Mouse (Mus musculus) hindbrain, embryonic 13.5 days (tissue): ENCODE results near the gene Unc45a. TPM values are rescaled to one million over a fixed set of nuclear protein-coding genes. Genes with fewer than 3 reads are reported as not detected.

Experiments
- ATAC-seq: fragments of 200-750 bp; cut with Nextera tagmentation; 2 replicates; pipeline ENCODE4 v1.8.0; 2017; ENCODE audit warnings: moderate TSS enrichment; ENCODE audit not compliant: low FRiP score
- H3K27ac ChIP-seq: fragments of 300-500 bp; sonication (generic); 2 replicates; pipeline ENCODE4 v1.5.1; 2015; ENCODE audit warnings: inconsistent platforms, mild to moderate bottlenecking, moderate library complexity
- H3K27me3 ChIP-seq: fragments of 300-500 bp; sonication (generic); 2 replicates; pipeline ENCODE4 v1.6.1; 2015; ENCODE audit warnings: mild to moderate bottlenecking, inconsistent platforms
- H3K36me3 ChIP-seq: fragments of 300-500 bp; sonication (generic); 2 replicates; pipeline ENCODE4 v1.6.1; 2015; ENCODE audit warnings: mild to moderate bottlenecking, inconsistent platforms
- H3K4me1 ChIP-seq: fragments of 300-500 bp; sonication (generic); replicated peaks from 2 replicates; pipeline ENCODE4 v1.6.1; 2015; ENCODE audit warnings: inconsistent platforms
- H3K4me2 ChIP-seq: fragments of 300-500 bp; sonication (generic); 2 replicates; pipeline ENCODE4 v1.6.1; 2015; ENCODE audit warnings: inconsistent platforms, mild to moderate bottlenecking, moderate library complexity
- H3K4me3 ChIP-seq: fragments of 300-500 bp; sonication (generic); 2 replicates; pipeline ENCODE4 v1.5.1; 2015; ENCODE audit warnings: mild to moderate bottlenecking, inconsistent platforms
- H3K9ac ChIP-seq: fragments of 300-500 bp; sonication (generic); 2 replicates; pipeline ENCODE4 v1.6.1; 2015; ENCODE audit warnings: mild to moderate bottlenecking, inconsistent platforms
- H3K9me3 ChIP-seq: fragments of 300-500 bp; sonication (generic); 2 replicates; pipeline ENCODE4 v1.6.1; 2016; ENCODE audit warnings: inconsistent platforms
- WGBS: fragments of 180-500 bp; shearing (Covaris S2); methylation state at CpG from one replicate; pipeline ENCODE4 v1.1.7; 2015; 5-methylcytosine and 5-hydroxymethylcytosine counted together
- polyA plus RNA-seq: library from polyadenylated mRNA; unstranded; fragments of >200 nt; fragmentation: Nextera tagmentation; extraction: Ambion mirVana; gene quantifications from 2 replicates; pipeline ENCODE4 v1.2.1, GENCODE M21; 2015

Gene Unc45a
- polyA plus RNA-seq, 1 experiment from 2014 or later = 55.5 TPM

DNA sequence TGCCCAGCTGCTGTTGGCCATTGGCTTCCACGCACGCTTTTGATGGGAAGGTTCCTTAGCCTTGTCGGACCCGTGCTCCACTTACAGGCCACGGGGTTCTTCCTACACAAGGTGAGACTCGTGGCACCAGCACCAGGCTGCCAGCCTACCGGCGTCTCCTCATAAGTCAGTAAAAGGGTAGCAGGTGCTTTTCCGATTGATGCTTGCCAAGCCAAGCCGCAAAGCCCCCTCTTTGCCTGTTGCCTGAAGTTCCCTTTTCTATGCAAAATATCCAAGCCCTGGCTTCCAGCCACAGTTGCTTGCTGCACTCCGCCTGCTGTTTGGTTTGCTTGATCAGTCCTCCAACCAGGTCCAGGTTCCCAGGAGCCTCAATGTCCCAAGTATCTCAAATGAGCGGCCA lies 33.0 kb upstream of the Unc45a start:
- H3K4me2 ChIP-seq = no peak overlapping the region
- H3K4me1 ChIP-seq = peaks cover 20% of the 10 kb centered on the region
- H3K4me3 ChIP-seq = no peak overlapping the region
- 78% methylated on average over 12 of the region's 12 CpGs for WGBS
- 0 out of 2 replicates have a peak, but pooled peaks cover 4% of the 10 kb centered on the region for H3K36me3 ChIP-seq
- H3K27me3 ChIP-seq = no peaks in the 10 kb centered on the region
- H3K27ac ChIP-seq = no peak overlapping the region
- H3K9ac ChIP-seq = no peak overlapping the region
- no peak for ATAC-seq
- H3K9me3 ChIP-seq = no peaks in the 10 kb centered on the region

DNA sequence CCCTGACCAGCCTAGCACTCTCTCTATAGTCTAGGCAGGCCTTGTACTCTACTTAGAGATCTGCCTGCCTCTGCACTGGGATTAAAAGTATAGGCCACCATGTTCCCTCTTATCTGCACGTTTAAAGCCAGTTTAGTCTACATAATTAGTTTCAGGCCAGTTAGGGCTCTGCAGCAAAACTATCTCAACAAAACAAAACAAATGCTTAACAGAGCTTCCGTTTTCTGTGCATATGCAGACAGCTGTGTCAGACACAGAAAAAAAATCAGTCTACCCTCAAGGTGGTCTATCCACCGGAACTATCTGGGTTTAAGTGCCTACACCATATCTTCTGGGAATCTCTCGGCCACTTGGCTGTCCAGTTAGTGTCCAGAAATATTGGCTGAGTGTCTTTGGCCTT lies 32.5 kb upstream of the Unc45a start:
- 88% methylated on average over 4 of the region's 4 CpGs for WGBS
- ATAC-seq = no peak
- H3K4me1 ChIP-seq = peaks cover 24% of the 10 kb centered on the region
- no peaks in the 10 kb centered on the region for H3K9me3 ChIP-seq
- H3K4me3 ChIP-seq = no peak overlapping the region
- H3K4me2 ChIP-seq = no peak overlapping the region
- H3K9ac ChIP-seq = no peak overlapping the region
- H3K27ac ChIP-seq = no peak overlapping the region
- no peaks in the 10 kb centered on the region for H3K27me3 ChIP-seq
- peaks cover 3% of the 10 kb centered on the region for H3K36me3 ChIP-seq

GRCm38 (mm10) chr7:80372667-80373066 lies 31.9 kb upstream of the Unc45a start:
- 61% methylated on average over 2 of the region's 2 CpGs for WGBS
- Histone ChIP-seq H3K9me3 (no peaks in the 10 kb centered on the region), H3K4me1 (peaks cover 24% of the 10 kb centered on the region), H3K27me3 (no peaks in the 10 kb centered on the region), H3K4me2 (no peak overlapping the region), H3K4me3 (no peak overlapping the region), H3K27ac (no peak overlapping the region), H3K9ac (no peak overlapping the region), H3K36me3 (peaks cover 10% of the 10 kb centered on the region)
- ATAC-seq = no peak

- no peak overlapping the region for H3K4me3 ChIP-seq
- 87% methylated on average over 3 of the region's 3 CpGs for WGBS
- H3K36me3 ChIP-seq = peaks cover 15% of the 10 kb centered on the region
- no peaks in the 10 kb centered on the region for H3K9me3 ChIP-seq
- ATAC-seq = no peak
- no peaks in the 10 kb centered on the region for H3K27me3 ChIP-seq
- no peak overlapping the region for H3K4me2 ChIP-seq
- H3K27ac ChIP-seq = no peak overlapping the region
- H3K9ac ChIP-seq = no peak overlapping the region
- H3K4me1 ChIP-seq = peaks cover 24% of the 10 kb centered on the region
Measured at GRCm38 (mm10) chr7:80372166-80372565, 31.4 kb upstream of the Unc45a start.

DNA sequence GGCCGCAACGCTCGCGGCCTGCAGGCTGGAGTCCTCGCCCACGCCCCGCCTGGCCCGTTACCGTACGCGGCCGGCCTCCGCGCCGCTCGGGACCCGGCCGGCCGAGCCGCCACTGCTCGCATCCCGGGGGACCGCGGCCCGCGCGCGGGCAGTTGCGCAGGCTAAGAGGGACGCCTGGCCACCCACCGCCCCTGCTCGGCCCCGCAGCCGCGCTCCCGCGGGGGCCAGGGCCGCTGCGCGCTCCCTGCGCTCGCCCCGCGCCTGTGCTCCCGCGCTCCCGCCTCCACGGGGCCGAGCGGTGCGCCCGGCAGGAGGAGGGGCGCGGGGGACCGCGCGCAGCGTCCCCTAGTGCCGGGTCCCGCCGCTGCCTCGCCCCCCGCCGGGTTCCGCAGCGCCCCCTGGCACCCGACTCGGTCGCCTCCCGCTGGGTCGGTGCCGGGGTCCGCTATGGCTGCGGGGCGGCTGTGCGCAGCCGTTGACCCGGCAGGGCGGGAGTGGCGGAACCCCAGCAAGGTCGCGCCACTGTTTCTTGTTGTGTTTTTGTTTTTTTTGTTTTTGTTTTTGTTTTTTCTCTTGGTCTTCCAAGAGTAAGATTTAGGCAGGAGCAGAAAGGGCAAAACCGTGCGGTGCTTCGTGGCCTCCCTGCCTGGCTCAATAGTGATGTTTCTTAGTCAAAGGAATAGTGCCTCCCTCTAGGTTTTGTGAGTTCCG lies 30.4 kb upstream of the Unc45a start, which contains the start of gene Man2a2:
Man2a2 (minus strand) TSS at position 335 of the 711 bp plus-strand sequence.
- peak; percentile 67 for ATAC-seq
- H3K36me3 ChIP-seq = peaks cover 25% of the 10 kb centered on the region
- H3K4me1 ChIP-seq = peaks cover 22% of the 10 kb centered on the region
- peak within 1 kb of the TSS; percentile 83 for H3K4me3 ChIP-seq
- H3K9me3 ChIP-seq = no peaks in the 10 kb centered on the region
- H3K27ac ChIP-seq = peak within 1 kb of the TSS; percentile 90
- peak within 1 kb of the TSS; percentile 93 for H3K9ac ChIP-seq
- H3K27me3 ChIP-seq = no peaks in the 10 kb centered on the region
- peak within 1 kb of the TSS; percentile 74 for H3K4me2 ChIP-seq
- under 1% methylated on average over 68 of the region's 86 CpGs for WGBS

- Histone ChIP-seq H3K4me3 (peak overlapping the region; percentile 83), H3K4me1 (peaks cover 19% of the 10 kb centered on the region), H3K9me3 (no peaks in the 10 kb centered on the region), H3K27ac (peak overlapping the region; percentile 90), H3K9ac (peak overlapping the region; percentile 93), H3K27me3 (no peaks in the 10 kb centered on the region), H3K36me3 (peaks cover 30% of the 10 kb centered on the region), H3K4me2 (peak overlapping the region; percentile 74)
- 1% methylated on average over 31 of the region's 31 CpGs for WGBS
- peak; percentile 78 for ATAC-seq
Measured at GRCm38 (mm10) chr7:80370649-80371040, 29.8 kb upstream of the Unc45a start.

DNA sequence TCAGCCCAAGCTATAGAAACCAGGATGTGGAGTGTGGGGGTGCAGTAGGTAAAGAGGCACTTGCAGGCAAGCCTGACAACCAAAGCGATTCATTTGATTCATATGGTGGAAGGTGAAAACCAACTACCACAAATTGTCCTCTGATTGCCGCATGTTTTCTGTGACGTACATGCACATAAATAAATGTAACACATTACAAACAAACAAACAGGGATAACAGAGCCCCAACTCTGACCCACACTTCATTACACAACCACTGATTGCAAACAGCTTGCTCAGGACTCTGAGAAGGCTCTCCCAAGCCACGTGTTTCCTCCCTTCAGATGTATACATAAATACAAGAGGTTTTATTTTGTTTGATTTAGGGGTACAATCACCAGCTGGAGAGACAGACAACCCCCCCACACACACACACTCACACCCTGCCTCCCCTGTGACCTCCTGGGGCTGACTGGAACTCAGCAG lies 29.2 kb upstream of the Unc45a start:
- Histone ChIP-seq H3K4me1 (peaks cover 19% of the 10 kb centered on the region), H3K27me3 (no peaks in the 10 kb centered on the region), H3K9ac (peak overlapping the region; percentile 93), H3K4me2 (peak overlapping the region; percentile 74), H3K9me3 (no peaks in the 10 kb centered on the region), H3K36me3 (peaks cover 35% of the 10 kb centered on the region), H3K4me3 (peak overlapping the region; percentile 83), H3K27ac (peak overlapping the region; percentile 90)
- 50% methylated on average over 4 of the region's 4 CpGs for WGBS
- no peak for ATAC-seq

DNA sequence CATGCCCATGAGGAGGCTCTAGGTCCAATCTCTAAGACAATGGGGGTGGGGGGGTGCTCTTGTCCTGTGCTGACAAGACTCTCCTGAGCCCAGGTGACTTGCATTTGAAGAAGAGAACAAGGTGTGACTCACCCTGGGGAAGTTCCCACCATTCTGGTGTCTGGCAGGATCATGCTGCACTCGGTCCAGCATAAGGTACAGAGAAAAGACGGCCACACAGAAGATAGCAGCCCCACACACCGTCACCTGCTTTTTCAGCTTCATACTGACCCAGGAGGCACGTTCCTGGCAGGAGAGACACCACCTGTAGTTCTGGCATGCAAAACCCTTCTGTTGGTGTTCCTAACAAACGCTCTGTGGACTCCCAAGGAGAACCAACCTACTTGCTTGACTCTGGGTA lies 28.7 kb upstream of the Unc45a start:
- ATAC-seq = no peak
- H3K27me3 ChIP-seq = no peaks in the 10 kb centered on the region
- H3K4me1 ChIP-seq = peaks cover 19% of the 10 kb centered on the region
- no peaks in the 10 kb centered on the region for H3K9me3 ChIP-seq
- peak overlapping the region; percentile 93; the same call in 1 of the 2 replicates for H3K9ac ChIP-seq
- 76% methylated on average over 5 of the region's 5 CpGs for WGBS
- H3K27ac ChIP-seq = no peak overlapping the region
- H3K4me3 ChIP-seq = peak overlapping the region; percentile 83
- H3K36me3 ChIP-seq = peaks cover 41% of the 10 kb centered on the region
- H3K4me2 ChIP-seq = peak overlapping the region; percentile 74

DNA sequence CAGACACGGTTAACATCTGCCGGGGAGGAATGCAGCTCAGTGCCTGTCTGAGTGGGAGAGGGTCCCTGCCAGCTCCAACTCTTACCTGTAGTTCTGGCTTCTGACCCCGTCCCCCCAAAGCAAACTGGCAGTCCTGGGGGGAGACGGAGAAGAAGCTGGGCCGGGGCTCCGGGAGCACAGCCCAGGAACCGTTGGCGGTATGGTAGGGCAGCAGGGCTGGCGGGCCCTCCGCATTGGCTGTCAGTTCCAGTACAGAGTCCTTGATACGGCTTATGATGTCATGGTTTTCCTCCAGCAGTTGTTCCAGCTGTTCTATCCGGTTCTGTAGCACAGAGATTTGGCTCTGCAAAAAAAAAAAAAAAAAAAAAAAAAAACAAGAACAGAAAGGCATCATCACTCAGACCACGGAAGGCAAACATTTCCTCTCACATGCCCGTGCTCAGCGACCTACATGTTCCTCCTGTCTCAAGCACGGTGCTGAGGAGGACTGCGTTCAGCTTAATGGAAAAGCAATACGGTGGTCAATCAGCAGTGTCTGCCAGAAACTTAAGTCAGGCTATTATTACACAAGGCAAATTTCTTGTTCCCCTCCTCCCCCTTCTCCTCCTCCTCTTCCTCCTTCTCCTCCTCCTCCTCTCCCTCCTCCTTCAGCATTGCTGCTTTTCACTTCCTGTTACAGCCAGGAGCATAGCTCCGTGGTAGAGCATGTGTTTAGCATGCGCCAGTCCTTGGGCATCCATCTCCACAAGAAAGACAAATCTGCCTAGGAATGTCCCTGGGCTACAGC lies 28.0 kb upstream of the Unc45a start:
- Histone ChIP-seq H3K36me3 (peaks cover 47% of the 10 kb centered on the region), H3K9ac (peak overlapping the region; percentile 19; the same call in 1 of the 2 replicates), H3K27me3 (no peaks in the 10 kb centered on the region), H3K27ac (no peak overlapping the region), H3K9me3 (no peaks in the 10 kb centered on the region), H3K4me1 (peaks cover 19% of the 10 kb centered on the region), H3K4me3 (peak overlapping the region; percentile 83; the same call in 1 of the 2 replicates), H3K4me2 (peak overlapping the region; percentile 74)
- WGBS = 81% methylated on average over 20 of the region's 20 CpGs
- no peak for ATAC-seq

GRCm38 (mm10) chr7:80368009-80368408 lies 27.2 kb upstream of the Unc45a start:
- WGBS = 90% methylated on average over 9 of the region's 9 CpGs

GRCm38 (mm10) chr7:80367232-80367631 lies 26.4 kb upstream of the Unc45a start:
- no peak overlapping the region for H3K4me2 ChIP-seq
- H3K4me3 ChIP-seq = no peak overlapping the region
- H3K27me3 ChIP-seq = no peaks in the 10 kb centered on the region
- no peak for ATAC-seq
- no peak overlapping the region for H3K9ac ChIP-seq
- peaks cover 19% of the 10 kb centered on the region for H3K4me1 ChIP-seq
- H3K27ac ChIP-seq = no peak overlapping the region
- no peaks in the 10 kb centered on the region for H3K9me3 ChIP-seq
- WGBS = 99% methylated on average over 7 of the region's 7 CpGs
- peaks cover 63% of the 10 kb centered on the region for H3K36me3 ChIP-seq

More at GRCm38 (mm10) chr7:80368009-80368408, 27.2 kb upstream of the Unc45a start:
- no peak overlapping the region for H3K9ac ChIP-seq
- H3K4me2 ChIP-seq = no peak overlapping the region
- H3K36me3 ChIP-seq = peaks cover 55% of the 10 kb centered on the region
- no peaks in the 10 kb centered on the region for H3K9me3 ChIP-seq
- peaks cover 19% of the 10 kb centered on the region for H3K4me1 ChIP-seq
- H3K27me3 ChIP-seq = no peaks in the 10 kb centered on the region
- no peak for ATAC-seq
- no peak overlapping the region for H3K27ac ChIP-seq
- no peak overlapping the region for H3K4me3 ChIP-seq

GRCm38 (mm10) chr7:80365759-80366158 lies 25.0 kb upstream of the Unc45a start:
- H3K4me1 ChIP-seq = peaks cover 19% of the 10 kb centered on the region
- peaks cover 78% of the 10 kb centered on the region for H3K36me3 ChIP-seq
- 79% methylated on average over 2 of the region's 2 CpGs for WGBS
- no peak overlapping the region for H3K4me3 ChIP-seq
- no peak for ATAC-seq
- H3K27me3 ChIP-seq = no peaks in the 10 kb centered on the region
- H3K4me2 ChIP-seq = no peak overlapping the region
- H3K9me3 ChIP-seq = no peaks in the 10 kb centered on the region
- H3K9ac ChIP-seq = no peak overlapping the region
- H3K27ac ChIP-seq = no peak overlapping the region
